Mouse (Mus musculus): ENCODE results near the gene Slc25a22. TPM values are rescaled to one million over a fixed set of nuclear protein-coding genes. Genes with fewer than 3 reads are reported as not detected.

Gene Slc25a22
- polyA plus RNA-seq, 1 experiment from 2014 or later = 49.6 TPM

Other genes with a start within 250 kb of the Slc25a22 start
- gene Hras, start 243.9 kb downstream of the Slc25a22 start, polyA plus RNA-seq (2016; fragmentation: Nextera tagmentation; extraction: Ambion mirVana) = 80.6 and 82.7 TPM in 2 replicates
- 15.5 and 15.6 TPM in 2 replicates for gene Lrrc56, start 243.7 kb downstream of the Slc25a22 start, polyA plus RNA-seq (2016; fragmentation: Nextera tagmentation; extraction: Ambion mirVana)
- 3.4 and 4.4 TPM in 2 replicates for gene Lmntd2, start 223.8 kb downstream of the Slc25a22 start, polyA plus RNA-seq (2016; fragmentation: Nextera tagmentation; extraction: Ambion mirVana)
- gene Rassf7, start 222.0 kb downstream of the Slc25a22 start, polyA plus RNA-seq (2016; fragmentation: Nextera tagmentation; extraction: Ambion mirVana) = 50.8 and 53.8 TPM in 2 replicates
- gene Phrf1, start 209.1 kb downstream of the Slc25a22 start, polyA plus RNA-seq (2016; fragmentation: Nextera tagmentation; extraction: Ambion mirVana) = 121 and 124 TPM in 2 replicates
- gene Irf7, start 171.4 kb downstream of the Slc25a22 start, polyA plus RNA-seq (2016; fragmentation: Nextera tagmentation; extraction: Ambion mirVana) = 0.15 and 0.23 TPM in 2 replicates
- not detected in 2 replicates for gene Cdhr5, start 161.1 kb downstream of the Slc25a22 start, polyA plus RNA-seq (2016; fragmentation: Nextera tagmentation; extraction: Ambion mirVana)
- gene Sct, start 158.8 kb downstream of the Slc25a22 start, polyA plus RNA-seq (2016; fragmentation: Nextera tagmentation; extraction: Ambion mirVana) = 0.87 and 1.7 TPM in 2 replicates
- gene Drd4, start 145.9 kb downstream of the Slc25a22 start, polyA plus RNA-seq (2016; fragmentation: Nextera tagmentation; extraction: Ambion mirVana) = 0.17 and 0.46 TPM in 2 replicates
- gene Deaf1, start 110.2 kb downstream of the Slc25a22 start, polyA plus RNA-seq (2016; fragmentation: Nextera tagmentation; extraction: Ambion mirVana) = 59.2 and 59.3 TPM in 2 replicates
- 48.2 and 51.0 TPM in 2 replicates for gene Tmem80, start 110.2 kb downstream of the Slc25a22 start, polyA plus RNA-seq (2016; fragmentation: Nextera tagmentation; extraction: Ambion mirVana)
- 4.2 and 4.5 TPM in 2 replicates for gene Eps8l2, start 99.0 kb downstream of the Slc25a22 start, polyA plus RNA-seq (2016; fragmentation: Nextera tagmentation; extraction: Ambion mirVana)
- 335 and 368 TPM in 2 replicates for gene Taldo1, start 45.7 kb downstream of the Slc25a22 start, polyA plus RNA-seq (2016; fragmentation: Nextera tagmentation; extraction: Ambion mirVana)
- 43.2 and 44.7 TPM in 2 replicates for gene Gatd1, start 23.8 kb downstream of the Slc25a22 start, polyA plus RNA-seq (2016; fragmentation: Nextera tagmentation; extraction: Ambion mirVana)
- 7.7 and 8.7 TPM in 2 replicates for gene Cend1, start 8.4 kb downstream of the Slc25a22 start, polyA plus RNA-seq (2016; fragmentation: Nextera tagmentation; extraction: Ambion mirVana)
- 24.9 and 26.4 TPM in 2 replicates for gene Pidd1, start 6.1 kb upstream of the Slc25a22 start, polyA plus RNA-seq (2016; fragmentation: Nextera tagmentation; extraction: Ambion mirVana)
- gene Rplp2, start 9.5 kb upstream of the Slc25a22 start, polyA plus RNA-seq (2016; fragmentation: Nextera tagmentation; extraction: Ambion mirVana) = 1,198 and 1,216 TPM in 2 replicates
- gene Pnpla2, start 17.3 kb upstream of the Slc25a22 start, polyA plus RNA-seq (2016; fragmentation: Nextera tagmentation; extraction: Ambion mirVana) = 15.9 and 18.2 TPM in 2 replicates
- gene Cracr2b, start 23.2 kb upstream of the Slc25a22 start, polyA plus RNA-seq (2016; fragmentation: Nextera tagmentation; extraction: Ambion mirVana) = 6.2 and 7.3 TPM in 2 replicates
- gene Cd151, start 29.5 kb upstream of the Slc25a22 start, polyA plus RNA-seq (2016; fragmentation: Nextera tagmentation; extraction: Ambion mirVana) = 15.2 and 17.7 TPM in 2 replicates
- gene Polr2l, start 37.2 kb upstream of the Slc25a22 start, polyA plus RNA-seq (2016; fragmentation: Nextera tagmentation; extraction: Ambion mirVana) = 87.0 and 95.7 TPM in 2 replicates
- 31.4 and 37.9 TPM in 2 replicates for gene Tspan4, start 37.3 kb upstream of the Slc25a22 start, polyA plus RNA-seq (2016; fragmentation: Nextera tagmentation; extraction: Ambion mirVana)
- 24.8 and 25.4 TPM in 2 replicates for gene Chid1, start 102.0 kb upstream of the Slc25a22 start, polyA plus RNA-seq (2016; fragmentation: Nextera tagmentation; extraction: Ambion mirVana)
- 104 and 105 TPM in 2 replicates for gene Ap2a2, start 124.3 kb upstream of the Slc25a22 start, polyA plus RNA-seq (2016; fragmentation: Nextera tagmentation; extraction: Ambion mirVana)
- 0.11 and 0.16 TPM in 2 replicates for gene Muc6, start 217.4 kb upstream of the Slc25a22 start, polyA plus RNA-seq (2016; fragmentation: Nextera tagmentation; extraction: Ambion mirVana)